Mouse (Mus musculus) frontal cortex, postnatal 36 days (tissue): ENCODE measurements around the gene Tgfa.

Source experiments
- DNase-seq, 2 experiments: peaks; one replicate each; pipeline ENCODE4 v3.0.0; 2022; ENCODE audit warnings: low spot score in 2 of 2

Tgfa gene

DNA sequence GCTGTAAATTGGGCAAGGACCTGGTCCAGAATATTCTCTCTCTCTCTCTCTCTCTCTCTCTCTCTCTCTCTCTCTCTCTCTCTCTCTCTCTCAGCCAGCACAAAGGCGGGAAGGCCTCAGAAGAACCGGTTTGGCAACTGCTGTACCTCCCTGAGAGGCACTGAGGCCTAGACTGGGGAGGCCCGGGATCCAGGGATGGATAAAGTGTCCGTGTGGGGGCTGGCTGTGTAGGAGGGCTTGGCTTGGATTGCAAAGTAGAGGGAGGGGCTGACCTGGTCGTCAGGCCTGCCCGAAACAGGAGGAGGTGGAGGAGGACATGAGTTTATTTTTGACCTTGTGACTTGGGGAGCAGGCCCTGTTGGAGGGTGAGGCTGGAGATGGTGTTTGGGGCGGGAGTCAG lies 27.4 kb downstream of the Tgfa start:
- no peak for DNase-seq

DNA sequence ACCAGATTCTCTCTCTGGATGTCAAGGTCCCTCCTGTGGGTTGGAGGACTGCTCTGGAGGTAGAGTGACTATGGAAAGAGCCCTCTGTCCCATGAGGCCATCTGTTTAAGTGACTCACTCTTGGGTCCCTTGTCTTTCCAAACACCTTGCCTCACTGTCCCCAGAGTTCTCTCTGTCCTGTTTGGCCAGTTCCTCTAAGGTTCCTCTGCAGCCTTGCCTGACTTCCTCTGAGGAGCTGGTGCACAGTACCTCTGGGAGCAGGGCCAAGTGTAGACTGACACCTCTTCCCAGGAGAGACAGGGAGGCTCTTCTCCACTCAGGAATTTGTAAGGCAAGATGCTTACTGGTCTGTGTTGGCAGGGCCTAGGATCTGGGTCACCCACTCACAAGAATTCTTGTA lies 30.6 kb downstream of the Tgfa start:
- no peak for DNase-seq

DNA sequence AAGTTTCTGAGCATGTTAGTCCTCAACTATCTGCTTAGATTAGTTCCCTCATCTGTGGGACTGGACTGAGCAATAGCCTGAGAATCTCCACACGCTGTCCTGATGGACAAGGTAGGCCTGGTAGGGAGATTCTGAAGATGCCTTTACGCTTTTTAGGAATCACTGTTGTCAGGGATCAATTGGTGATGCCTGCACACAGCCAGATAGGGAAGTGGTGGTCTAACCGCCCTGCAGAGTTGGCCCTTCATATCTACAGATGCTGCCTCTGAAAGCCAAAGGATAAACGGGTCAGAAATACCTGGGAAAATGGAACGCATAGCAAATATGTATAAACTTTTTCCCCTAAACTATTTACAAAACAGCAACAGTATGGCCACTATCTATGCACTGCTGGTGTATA lies 37.3 kb downstream of the Tgfa start:
- DNase-seq: no peak

DNA sequence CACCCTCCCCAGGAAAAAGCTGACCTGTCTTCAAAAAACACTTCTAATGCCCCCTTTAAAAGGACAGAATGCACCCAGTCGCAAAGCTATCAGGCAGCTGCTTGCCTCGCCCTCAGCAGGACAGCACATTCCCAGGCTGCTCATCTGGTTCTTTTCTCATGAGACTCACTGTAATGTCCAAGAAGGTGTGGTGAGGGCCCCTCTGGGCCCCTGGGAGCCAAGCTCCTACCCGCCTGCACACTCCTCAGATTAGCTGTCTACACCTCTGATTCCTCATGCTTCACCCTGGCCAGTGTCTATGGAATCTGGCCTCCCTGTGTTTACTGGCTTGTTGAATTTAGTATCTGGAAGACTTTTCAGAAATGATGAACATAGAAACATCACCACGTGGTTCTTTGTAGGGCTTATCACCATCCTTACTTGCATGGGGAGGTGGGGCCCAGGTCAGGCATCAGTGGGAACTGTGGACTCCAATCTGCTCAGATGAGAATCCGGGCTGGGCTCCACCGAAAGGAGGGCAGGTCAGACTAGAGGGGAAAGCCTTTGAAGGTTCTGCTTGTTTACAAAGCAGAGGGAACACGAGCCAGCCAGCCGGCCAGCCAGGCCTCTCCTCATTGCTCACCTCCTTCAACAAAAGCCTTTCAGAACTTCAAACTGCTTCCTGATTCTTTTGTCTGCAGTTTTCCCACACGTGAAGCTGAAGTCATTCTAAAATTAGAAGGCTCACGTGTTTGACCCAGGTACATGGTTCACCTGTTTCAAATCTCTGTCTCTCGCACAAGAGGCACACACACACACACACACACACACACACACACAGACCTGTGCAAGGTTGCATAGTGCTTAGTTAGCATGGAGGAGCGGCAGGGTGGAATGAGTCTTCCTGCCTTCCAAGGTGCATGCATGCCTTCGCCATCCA lies 38.7 kb downstream of the Tgfa start:
- no peak for DNase-seq

DNA sequence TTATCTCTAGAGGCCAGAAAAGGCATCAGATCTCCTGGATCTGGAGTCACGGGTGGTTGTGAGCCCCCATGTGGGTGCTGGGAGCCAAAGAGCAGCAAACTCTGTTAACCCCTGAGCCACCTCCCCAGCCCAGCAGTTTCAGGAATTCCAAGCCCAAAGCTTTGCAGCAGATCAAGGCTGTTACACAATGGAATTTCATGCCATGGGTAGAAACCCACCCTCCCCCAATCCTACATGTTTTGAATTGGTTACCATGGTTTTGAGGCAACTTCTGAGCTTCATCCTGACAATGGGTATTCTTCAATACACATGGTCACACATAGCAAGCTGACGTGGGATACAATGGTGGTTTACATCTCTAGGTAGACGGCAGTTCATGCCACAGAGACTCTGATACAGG lies 49.8 kb downstream of the Tgfa start:
- DNase-seq: no peak

DNA sequence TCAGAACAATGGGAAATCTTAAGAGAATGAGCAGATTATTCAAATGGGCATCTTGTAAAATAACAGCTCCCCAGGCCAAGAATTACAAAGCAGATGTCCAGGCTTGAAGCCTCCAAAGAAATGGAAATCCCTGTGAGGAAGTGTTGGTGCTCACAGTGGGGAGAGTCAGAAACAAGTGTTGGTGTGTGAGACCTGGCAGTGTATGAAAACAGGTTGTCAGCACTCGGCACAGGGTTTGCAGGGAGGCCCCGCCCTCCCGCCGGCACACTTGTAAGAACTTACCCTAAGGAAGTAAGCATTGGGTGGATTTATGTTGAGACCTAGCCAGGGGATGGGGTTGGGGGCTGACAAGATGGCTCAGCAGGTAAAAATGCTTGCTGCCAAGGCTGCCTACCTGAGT lies 50.9 kb downstream of the Tgfa start:
- DNase-seq: no peak

DNA sequence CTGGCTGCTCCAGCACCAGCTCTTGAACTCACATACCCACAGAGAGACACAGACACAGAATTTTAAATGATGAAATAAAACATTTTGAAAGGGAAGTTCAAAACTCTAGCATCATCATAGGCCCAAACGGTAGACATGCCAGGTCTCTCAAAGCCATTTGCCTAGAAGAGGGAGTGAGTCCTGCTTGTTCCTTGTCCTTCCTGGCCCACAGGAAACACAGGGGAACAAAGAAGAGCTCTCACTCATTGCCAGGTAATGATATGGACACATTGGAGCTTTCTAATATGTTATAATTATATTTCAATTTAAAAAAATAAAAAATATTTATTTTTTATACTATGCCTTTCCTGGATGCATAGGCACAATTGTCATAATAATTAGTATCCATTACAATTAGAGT lies 53.5 kb downstream of the Tgfa start:
- no peak for DNase-seq

DNA sequence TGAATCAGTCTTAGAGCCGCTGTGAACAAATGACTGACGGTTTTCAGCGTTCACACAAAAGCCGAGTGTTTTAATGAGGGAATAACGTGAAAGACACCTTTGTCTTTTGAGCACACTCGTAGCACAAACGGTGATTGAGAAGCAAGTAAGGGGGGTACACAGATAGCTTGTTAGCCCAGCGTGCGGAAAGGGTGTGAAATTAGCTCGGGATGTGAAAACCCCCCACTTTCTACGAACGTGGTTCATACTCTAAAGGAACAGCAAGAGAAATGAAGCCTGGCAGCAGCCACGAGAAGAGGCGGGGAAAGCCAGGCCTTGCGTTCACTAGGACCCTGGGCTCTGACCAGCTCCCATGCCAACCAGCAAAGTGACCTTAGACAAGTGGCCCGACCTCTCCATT lies 54.0 kb downstream of the Tgfa start:
- DNase-seq: peak in 1 of 2 experiments; percentile 13

DNA sequence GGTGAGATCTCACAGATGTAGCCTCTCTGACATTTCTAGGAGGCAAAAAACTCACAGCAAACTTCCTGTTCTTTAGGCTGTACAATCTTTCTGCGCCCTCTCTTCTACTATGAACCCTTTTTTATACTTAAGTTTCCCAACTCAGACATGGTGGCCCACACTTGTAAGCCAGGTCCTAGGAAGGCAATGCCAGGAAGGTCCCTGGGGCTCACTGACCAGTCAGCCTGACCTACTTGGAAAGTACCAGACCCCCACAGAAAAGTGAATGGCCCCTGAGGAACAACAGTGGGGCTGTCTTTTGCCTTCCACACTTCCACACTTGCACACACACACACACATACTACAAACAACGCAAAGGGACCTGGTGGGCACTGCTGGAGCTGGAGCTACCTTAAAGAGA lies 55.2 kb downstream of the Tgfa start:
- DNase-seq: no peak

DNA sequence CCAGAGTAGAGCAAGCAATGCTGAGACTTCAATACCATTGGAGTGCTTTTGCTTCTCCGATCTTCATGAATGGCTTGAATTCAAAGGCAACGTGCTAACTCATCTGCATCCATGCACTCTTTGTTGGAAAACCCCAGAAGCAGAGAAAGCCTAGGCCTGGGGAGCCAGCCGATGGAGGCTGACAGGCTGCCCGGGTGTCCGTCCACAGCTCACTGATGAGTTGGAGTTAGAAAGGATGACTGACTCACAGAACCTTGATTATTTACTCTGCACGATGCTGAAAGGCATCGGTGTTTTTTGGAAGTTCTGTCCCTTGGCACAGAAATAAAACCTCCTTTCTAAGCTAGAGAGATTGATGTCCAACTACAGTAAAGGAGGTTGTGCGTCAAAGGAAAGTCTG lies 55.8 kb downstream of the Tgfa start:
- no peak for DNase-seq

DNA sequence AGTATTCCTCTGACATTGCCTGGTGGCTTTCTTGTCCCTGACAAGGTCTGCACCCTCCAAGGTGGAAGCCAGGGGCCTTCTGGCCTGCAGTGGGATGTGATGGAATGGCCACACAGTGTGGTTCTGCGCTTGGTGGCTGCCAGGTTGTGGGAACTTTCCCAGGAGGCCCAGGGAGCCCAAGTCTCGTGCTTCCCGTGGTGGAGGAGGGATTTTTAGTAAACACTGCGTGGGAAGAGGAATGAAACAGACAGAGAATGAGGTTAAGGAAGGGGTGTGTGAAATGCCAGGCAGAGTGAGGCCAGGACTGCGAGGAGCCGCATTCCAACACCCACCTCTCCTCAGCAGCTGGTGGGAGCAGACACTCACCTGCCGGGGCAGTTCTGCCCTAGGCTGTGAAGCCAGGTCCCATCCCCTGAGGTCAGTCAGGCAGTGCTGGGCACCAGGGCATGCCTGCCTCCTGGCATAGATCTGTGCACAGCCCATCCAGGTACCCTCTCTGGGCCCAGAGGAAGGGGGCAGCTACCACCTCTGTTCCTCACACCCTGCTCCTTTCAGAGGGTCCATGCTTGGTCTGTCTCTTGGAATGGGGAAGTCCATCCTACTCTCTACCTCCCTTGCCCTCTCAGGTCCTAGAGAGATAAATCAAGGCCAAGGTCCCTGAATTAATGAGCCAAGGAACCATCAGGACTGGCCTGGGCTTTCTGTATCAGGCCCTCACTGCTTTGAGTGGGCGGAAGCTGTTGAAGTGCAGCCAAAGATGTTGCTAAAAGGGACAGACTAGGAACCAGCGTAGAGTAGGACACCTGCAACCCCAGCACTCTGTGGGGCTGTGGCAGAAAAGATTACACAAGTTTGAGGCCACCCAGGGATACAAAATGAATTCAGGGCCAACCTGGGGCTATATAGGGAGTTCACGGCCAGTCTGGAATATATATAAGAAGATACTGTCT lies 57.4 kb downstream of the Tgfa start:
- peak in 1 of 2 experiments; percentile 14 for DNase-seq

DNA sequence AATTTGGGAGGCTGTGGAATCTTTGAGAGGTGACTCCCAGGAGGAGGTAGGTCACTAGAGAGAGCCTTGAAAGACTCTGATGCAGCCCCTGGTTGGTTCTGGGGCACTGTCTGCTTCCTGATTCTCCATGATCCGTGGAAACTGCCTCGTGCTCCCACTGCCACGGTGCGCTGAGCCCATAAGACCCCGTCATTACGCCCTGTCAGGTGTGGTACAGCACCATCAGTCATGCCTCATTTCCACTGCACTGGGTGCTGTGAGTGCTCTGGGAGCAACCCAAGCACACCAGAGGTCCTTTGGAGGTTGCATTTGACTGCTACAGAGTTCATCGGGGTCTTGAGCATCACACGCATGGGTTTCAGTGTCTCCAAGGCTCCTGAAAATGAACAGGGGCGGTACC lies 60.9 kb downstream of the Tgfa start:
- DNase-seq: no peak

DNA sequence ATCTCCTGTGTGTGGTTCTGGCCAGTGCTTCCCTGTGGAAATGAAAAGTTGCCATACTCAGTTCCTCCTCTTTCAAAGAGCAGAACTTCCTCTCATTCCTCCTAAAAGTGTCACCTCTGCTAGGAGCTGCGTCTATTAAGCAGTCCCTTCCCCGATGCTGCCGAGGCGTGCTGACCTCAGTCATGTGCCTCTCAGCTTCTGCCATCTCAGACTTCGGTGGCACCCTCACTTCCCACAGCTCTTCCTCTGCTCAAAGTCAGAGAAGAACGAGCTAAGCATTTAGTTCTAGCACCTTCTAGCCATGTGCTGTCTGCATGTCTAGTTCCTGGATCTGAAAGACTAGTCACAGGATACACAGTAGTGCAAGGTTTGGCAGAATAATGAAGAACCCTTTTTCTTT lies 64.2 kb downstream of the Tgfa start:
- no peak for DNase-seq

DNA sequence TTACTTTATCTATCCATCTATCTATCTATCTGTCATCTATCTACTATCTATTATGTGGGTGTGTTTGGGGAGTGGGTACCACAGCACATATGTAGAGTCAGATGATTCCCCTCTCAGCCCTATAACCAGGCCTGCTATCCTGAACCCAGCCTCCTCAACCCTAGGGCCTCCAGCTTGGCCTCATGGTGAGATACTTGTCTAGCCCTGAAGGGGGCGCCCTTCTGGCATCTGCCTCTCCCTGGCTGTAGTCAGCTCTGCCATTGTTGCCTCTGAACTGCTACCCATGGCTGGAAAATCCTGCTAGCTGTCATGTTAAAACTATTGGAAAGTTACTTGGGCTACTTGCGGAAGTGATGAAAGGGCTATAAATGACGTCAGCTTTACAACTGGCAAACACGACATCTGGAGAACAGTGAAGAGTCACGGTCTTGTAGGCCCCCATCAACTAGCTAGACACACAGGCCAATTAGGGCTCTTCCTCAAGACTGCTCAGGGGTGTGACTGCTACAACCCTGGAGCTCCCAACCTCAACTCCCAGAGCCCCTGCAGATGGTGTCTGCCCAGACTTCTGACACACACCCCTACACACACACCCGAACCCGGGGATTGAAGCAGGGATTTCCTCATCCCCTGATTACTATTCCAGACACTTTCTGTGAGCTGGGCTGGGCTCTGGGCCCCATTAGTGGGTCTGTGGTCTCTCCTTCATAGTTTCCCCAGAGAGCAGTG lies 65.5 kb downstream of the Tgfa start:
- no peak for DNase-seq

DNA sequence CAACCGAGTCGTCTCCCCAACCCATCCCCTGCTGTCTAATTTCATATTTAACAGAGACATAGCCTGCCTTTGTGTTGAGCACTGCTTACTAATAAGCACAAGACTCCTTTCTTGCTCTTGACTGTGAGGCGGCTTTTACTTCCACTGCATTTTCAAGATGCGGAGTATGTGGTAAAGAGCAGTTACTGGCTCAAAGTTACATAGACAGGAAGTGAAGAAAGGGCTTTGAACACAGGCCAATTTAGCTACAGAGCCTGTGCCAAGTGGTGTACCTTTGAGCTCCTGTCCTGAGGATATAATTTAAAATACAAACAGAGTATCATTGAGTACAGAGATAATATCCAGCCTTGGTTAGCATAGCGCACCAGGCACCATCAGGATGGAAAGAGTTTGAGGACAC lies 71.8 kb downstream of the Tgfa start:
- no peak for DNase-seq

DNA sequence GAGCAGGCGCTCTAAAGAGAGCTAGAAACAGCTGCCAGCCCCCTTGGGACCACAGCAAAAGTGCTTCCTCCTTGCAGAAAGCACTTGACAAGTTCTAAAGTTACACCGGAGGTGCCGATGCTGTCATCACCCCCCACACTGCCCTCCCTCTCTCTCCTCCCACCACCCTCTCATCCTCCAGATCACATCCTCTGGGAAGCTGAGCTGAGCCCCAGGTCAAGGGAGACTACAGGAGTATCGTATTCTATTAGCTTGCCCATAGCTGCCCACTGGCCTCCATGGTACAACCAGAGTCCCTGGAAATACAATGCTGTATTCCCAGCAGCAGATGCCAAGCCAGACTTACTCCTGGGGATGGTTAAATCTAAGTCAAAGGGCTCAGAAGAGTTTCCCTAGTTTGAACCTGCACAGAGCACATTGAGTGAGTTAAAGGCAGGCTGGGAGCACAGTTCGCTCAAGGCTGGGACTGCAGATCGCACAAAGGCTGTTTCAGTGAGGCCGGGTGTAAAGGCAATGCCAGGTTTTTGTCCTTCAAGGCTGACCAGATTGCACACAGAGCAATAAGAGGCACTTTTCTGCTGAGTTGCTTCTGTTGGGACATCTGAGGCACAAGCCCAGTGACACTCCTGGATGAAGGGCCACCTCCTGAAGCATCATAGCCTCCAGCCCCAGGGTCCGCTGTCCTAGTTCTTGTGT lies 75.5 kb downstream of the Tgfa start:
- DNase-seq: no peak

DNA sequence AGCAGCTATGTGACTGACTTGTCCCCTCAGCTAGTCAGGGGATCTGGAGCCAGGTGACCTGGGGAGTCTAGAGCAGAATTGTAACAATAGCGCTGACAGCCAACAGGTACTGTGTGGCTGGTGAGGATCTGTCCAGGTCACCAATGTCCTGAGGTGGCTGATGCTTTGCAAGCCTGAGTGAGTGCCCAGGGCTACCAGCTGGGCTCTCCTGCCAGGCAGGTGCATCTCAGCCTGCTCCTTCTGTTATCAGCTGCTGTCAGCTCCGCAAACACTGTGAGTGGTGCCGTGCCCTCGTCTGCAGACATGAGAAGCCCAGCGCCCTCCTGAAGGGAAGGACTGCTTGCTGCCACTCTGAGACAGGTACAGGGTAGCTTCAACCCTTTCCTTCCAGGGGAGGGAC lies 76.1 kb downstream of the Tgfa start:
- no peak for DNase-seq

DNA sequence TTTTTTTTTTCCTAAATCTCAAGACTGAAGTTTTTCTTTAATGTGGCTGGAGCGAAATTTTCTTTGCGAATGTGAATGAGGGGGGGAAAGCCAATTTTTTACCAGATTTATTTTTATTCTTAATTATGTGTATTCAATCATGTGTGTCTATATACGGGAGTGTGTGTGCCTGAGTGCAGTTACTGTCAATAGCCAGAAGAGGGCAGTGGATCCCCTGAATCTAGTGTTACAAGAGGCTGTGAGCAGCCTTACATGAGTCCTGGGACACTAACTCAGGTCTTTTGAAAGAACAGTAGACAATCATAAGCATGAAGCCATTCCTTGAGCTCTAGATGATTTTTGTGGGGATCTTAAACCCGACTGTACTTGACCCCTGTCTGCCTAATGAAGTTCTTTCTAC lies 80.7 kb downstream of the Tgfa start:
- no peak for DNase-seq

DNA sequence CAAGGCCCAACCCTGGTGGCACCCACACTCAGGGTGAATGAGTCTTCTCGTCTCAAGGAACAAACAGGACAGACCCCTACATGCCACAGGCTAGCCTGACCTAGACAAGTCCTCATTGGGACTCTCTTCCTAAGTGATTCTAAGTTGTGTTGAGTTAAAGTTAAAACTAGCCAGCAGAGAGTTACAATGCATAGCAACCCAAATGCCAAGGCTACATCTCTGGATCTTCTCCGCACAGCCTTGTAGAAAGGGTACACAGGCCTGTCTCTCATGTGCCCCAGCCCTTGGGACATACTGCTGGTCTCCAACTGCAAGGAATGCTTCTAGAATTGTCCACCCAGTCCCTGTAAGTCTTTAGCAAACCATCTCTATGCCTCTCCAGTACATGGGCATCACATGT lies 81.8 kb downstream of the Tgfa start:
- no peak for DNase-seq

DNA sequence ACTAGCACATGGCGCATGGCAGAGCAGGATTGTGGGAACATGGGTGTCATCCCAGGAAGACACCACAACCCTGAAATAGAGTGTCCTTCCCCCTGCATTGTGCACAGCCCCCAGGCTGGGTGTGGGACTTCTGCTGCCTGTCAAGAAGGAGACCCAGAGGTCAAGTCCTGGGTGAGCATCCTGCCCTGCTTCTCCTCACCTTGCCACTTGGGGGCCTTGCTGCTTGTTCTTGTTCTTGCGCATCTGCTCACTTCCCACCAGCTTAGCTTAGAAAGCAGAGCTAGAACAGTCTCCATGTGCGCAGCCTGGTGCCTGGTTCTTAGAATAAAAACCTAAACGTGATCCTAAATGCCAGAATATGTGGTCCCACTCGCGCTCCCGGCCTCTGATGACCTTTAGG lies 82.6 kb downstream of the Tgfa start:
- no peak for DNase-seq

DNA sequence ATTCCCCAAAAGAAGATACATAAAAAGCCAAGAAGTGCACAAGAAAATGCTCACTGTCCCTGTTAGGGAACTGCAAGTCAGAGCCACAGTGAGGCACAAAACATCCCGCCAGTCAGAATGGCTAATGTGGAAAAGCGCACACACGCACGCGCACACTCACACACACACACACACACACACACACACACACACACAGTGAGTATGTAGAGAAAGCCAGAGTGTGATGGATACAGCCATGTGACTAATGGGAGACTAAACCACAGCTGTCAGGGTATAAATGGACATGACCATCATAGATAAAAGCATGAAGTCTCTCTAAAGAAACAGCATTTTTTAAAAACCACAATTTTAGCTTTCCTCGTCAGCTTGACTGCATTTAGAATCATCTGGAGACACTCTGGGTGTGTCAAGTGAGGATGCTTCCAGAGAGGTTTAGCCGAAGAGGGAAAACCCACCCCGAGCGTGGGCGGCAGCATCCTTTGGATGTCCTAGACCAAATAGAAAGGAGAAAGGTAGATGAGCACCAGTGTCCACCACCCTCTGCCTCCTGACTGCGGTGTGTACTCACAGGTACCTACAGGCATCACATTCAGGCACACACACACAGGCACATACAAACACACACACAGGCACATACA lies 86.7 kb downstream of the Tgfa start:
- DNase-seq: peak; percentile 21 to 46
